Mouse (Mus musculus): Measurements from ENCODE around the gene Sgpp2. TPM values are rescaled to one million over a fixed set of nuclear protein-coding genes. Genes with fewer than 3 reads are reported as not detected.

Gene Sgpp2
- polyA plus RNA-seq, 1 experiment from 2014 or later, result 16.0 TPM

GRCm38 (mm10) chr1:78436445-78436844 is 126.3 kb downstream of the Sgpp2 start:
- no peak for ATAC-seq (replicated peaks; ENCODE audit: low FRiP score, low read depth)

GRCm38 (mm10) chr1:78437150-78437549 is 127.0 kb downstream of the Sgpp2 start:
- H3K36me3 ChIP-seq (ENCODE audit: insufficient read depth, low read length), result 0 out of 2 replicates have a peak, but pooled peaks cover 2% of the 10 kb centered on the region
- DNase-seq (ENCODE audit: low spot score), result no peak
- no peak overlapping the region for H3K4me3 ChIP-seq (replicated peaks; ENCODE audit: low read depth, low read length)

More at GRCm38 (mm10) chr1:78436445-78436844, 126.3 kb downstream of the Sgpp2 start:
- Histone ChIP-seq H3K4me1 (replicated peaks; ENCODE audit: insufficient read depth, low read length) (no peaks in the 10 kb centered on the region), H3K4me3 (replicated peaks; ENCODE audit: low read depth, low read length) (no peak overlapping the region), H3K36me3 (ENCODE audit: insufficient read depth, low read length) (no peaks in the 10 kb centered on the region), H3K27ac (no peak overlapping the region), H3K9ac (ENCODE audit: low read depth, low read length) (no peak overlapping the region), H3K9me3 (replicated peaks; ENCODE audit: low read length) (no peaks in the 10 kb centered on the region), H3K27me3 (ENCODE audit: insufficient read depth, low read length) (no peaks in the 10 kb centered on the region), H3K4me2 (ENCODE audit: low read length) (no peak overlapping the region)
- DNase-seq (ENCODE audit: low spot score), result no peak
- TF ChIP-seq CTCF (IDR thresholded peaks at IDR 0.05; ENCODE audit: low read depth), result no peak
- WGBS, result 91% methylated on average over 1 of the region's 1 CpGs

GRCm38 (mm10) chr1:78440716-78441115 is 130.6 kb downstream of the Sgpp2 start:
- DNase-seq (ENCODE audit: low spot score) (peak; percentile 36), ATAC-seq (replicated peaks; ENCODE audit: low FRiP score, low read depth) (peak; percentile 46; the same call in 1 of the 2 replicates)
- H3K4me3 ChIP-seq (replicated peaks; ENCODE audit: low read depth, low read length), result no peak overlapping the region
- 0 out of 2 replicates have a peak overlapping the region, but pooled peaks have one; percentile 10 for H3K4me2 ChIP-seq (ENCODE audit: low read length)
- TF ChIP-seq CTCF (IDR thresholded peaks at IDR 0.05; ENCODE audit: low read depth), result no peak
- no peaks in the 10 kb centered on the region for H3K9me3 ChIP-seq (replicated peaks; ENCODE audit: low read length)
- peak overlapping the region; percentile 51; the same call in 1 of the 2 replicates for H3K27ac ChIP-seq
- no peaks in the 10 kb centered on the region for H3K27me3 ChIP-seq (ENCODE audit: insufficient read depth, low read length)
- H3K36me3 ChIP-seq (ENCODE audit: insufficient read depth, low read length), result peaks cover 15% of the 10 kb centered on the region; the same call in 1 of the 2 replicates
- WGBS, result 68% methylated on average over 8 of the region's 8 CpGs
- no peaks in the 10 kb centered on the region for H3K4me1 ChIP-seq (replicated peaks; ENCODE audit: insufficient read depth, low read length)
- no peak overlapping the region for H3K9ac ChIP-seq (ENCODE audit: low read depth, low read length)

More at GRCm38 (mm10) chr1:78437150-78437549, 127.0 kb downstream of the Sgpp2 start:
- Histone ChIP-seq H3K4me1 (replicated peaks; ENCODE audit: insufficient read depth, low read length) (no peaks in the 10 kb centered on the region), H3K4me2 (ENCODE audit: low read length) (no peak overlapping the region), H3K27ac (peak overlapping the region; percentile 42; the same call in 1 of the 2 replicates), H3K9ac (ENCODE audit: low read depth, low read length) (no peak overlapping the region), H3K27me3 (ENCODE audit: insufficient read depth, low read length) (no peaks in the 10 kb centered on the region), H3K9me3 (replicated peaks; ENCODE audit: low read length) (no peaks in the 10 kb centered on the region)
- no peak for ATAC-seq (replicated peaks; ENCODE audit: low FRiP score, low read depth)
- WGBS, result 69% methylated on average over 3 of the region's 3 CpGs
- TF ChIP-seq CTCF (IDR thresholded peaks at IDR 0.05; ENCODE audit: low read depth), result no peak

- no peak overlapping the region for H3K27ac ChIP-seq
- no peaks in the 10 kb centered on the region for H3K9me3 ChIP-seq (replicated peaks; ENCODE audit: low read length)
- H3K4me1 ChIP-seq (replicated peaks; ENCODE audit: insufficient read depth, low read length), result no peaks in the 10 kb centered on the region
- no peak overlapping the region for H3K4me3 ChIP-seq (replicated peaks; ENCODE audit: low read depth, low read length)
- no peak overlapping the region for H3K9ac ChIP-seq (ENCODE audit: low read depth, low read length)
- no peaks in the 10 kb centered on the region for H3K27me3 ChIP-seq (ENCODE audit: insufficient read depth, low read length)
- H3K4me2 ChIP-seq (ENCODE audit: low read length), result no peak overlapping the region
- DNase-seq (ENCODE audit: low spot score) (no peak), ATAC-seq (replicated peaks; ENCODE audit: low FRiP score, low read depth) (no peak)
- H3K36me3 ChIP-seq (ENCODE audit: insufficient read depth, low read length), result peaks cover 15% of the 10 kb centered on the region; the same call in 1 of the 2 replicates
- WGBS, result 91% methylated on average over 7 of the region's 7 CpGs
- TF ChIP-seq CTCF (IDR thresholded peaks at IDR 0.05; ENCODE audit: low read depth), result no peak
Observed at GRCm38 (mm10) chr1:78443056-78443455, 132.9 kb downstream of the Sgpp2 start.

- Histone ChIP-seq H3K4me2 (ENCODE audit: low read length) (no peak overlapping the region), H3K4me3 (replicated peaks; ENCODE audit: low read depth, low read length) (no peak overlapping the region), H3K4me1 (replicated peaks; ENCODE audit: insufficient read depth, low read length) (no peaks in the 10 kb centered on the region), H3K27me3 (ENCODE audit: insufficient read depth, low read length) (no peaks in the 10 kb centered on the region), H3K27ac (peak overlapping the region; percentile 51; the same call in 1 of the 2 replicates), H3K9ac (ENCODE audit: low read depth, low read length) (no peak overlapping the region), H3K36me3 (ENCODE audit: insufficient read depth, low read length) (peaks cover 28% of the 10 kb centered on the region; the same call in 1 of the 2 replicates), H3K9me3 (replicated peaks; ENCODE audit: low read length) (no peaks in the 10 kb centered on the region)
- peak; percentile 21 for DNase-seq (ENCODE audit: low spot score)
- 68% methylated on average over 8 of the region's 8 CpGs for WGBS
- no peak for TF ChIP-seq CTCF (IDR thresholded peaks at IDR 0.05; ENCODE audit: low read depth)
- ATAC-seq (replicated peaks; ENCODE audit: low FRiP score, low read depth), result no peak
Observed at GRCm38 (mm10) chr1:78446232-78446631, 136.1 kb downstream of the Sgpp2 start.

GRCm38 (mm10) chr1:78446742-78447141 is 136.6 kb downstream of the Sgpp2 start:
- TF ChIP-seq CTCF (IDR thresholded peaks at IDR 0.05; ENCODE audit: low read depth), result no peak

GRCm38 (mm10) chr1:78448091-78448490 is 137.9 kb downstream of the Sgpp2 start:
- DNase-seq (ENCODE audit: low spot score) (no peak), ATAC-seq (replicated peaks; ENCODE audit: low FRiP score, low read depth) (no peak)
- no peak for TF ChIP-seq CTCF (IDR thresholded peaks at IDR 0.05; ENCODE audit: low read depth)
- no peaks in the 10 kb centered on the region for H3K4me1 ChIP-seq (replicated peaks; ENCODE audit: insufficient read depth, low read length)
- no peak overlapping the region for H3K4me2 ChIP-seq (ENCODE audit: low read length)
- no peaks in the 10 kb centered on the region for H3K27me3 ChIP-seq (ENCODE audit: insufficient read depth, low read length)
- WGBS, result 63% methylated on average over 1 of the region's 1 CpGs
- no peak overlapping the region for H3K4me3 ChIP-seq (replicated peaks; ENCODE audit: low read depth, low read length)
- H3K36me3 ChIP-seq (ENCODE audit: insufficient read depth, low read length), result peaks cover 31% of the 10 kb centered on the region
- H3K27ac ChIP-seq, result no peak overlapping the region
- no peaks in the 10 kb centered on the region for H3K9me3 ChIP-seq (replicated peaks; ENCODE audit: low read length)
- no peak overlapping the region for H3K9ac ChIP-seq (ENCODE audit: low read depth, low read length)

More at GRCm38 (mm10) chr1:78446742-78447141, 136.6 kb downstream of the Sgpp2 start:
- Histone ChIP-seq H3K4me2 (ENCODE audit: low read length) (no peak overlapping the region), H3K4me3 (replicated peaks; ENCODE audit: low read depth, low read length) (no peak overlapping the region), H3K9me3 (replicated peaks; ENCODE audit: low read length) (no peaks in the 10 kb centered on the region), H3K36me3 (ENCODE audit: insufficient read depth, low read length) (peaks cover 28% of the 10 kb centered on the region; the same call in 1 of the 2 replicates), H3K4me1 (replicated peaks; ENCODE audit: insufficient read depth, low read length) (no peaks in the 10 kb centered on the region), H3K27ac (no peak overlapping the region), H3K27me3 (ENCODE audit: insufficient read depth, low read length) (no peaks in the 10 kb centered on the region), H3K9ac (ENCODE audit: low read depth, low read length) (no peak overlapping the region)
- DNase-seq (ENCODE audit: low spot score), result no peak
- WGBS, result 86% methylated on average over 6 of the region's 6 CpGs
- no peak for ATAC-seq (replicated peaks; ENCODE audit: low FRiP score, low read depth)
